Mouse (Mus musculus): ENCODE data around the gene Phactr2.
"Not testable (repeated sequence)": the region's sequence is repeated elsewhere in the genome, so short reads cannot be mapped to it uniquely, and the experiment has no call there.

Phactr2 gene

DNA sequence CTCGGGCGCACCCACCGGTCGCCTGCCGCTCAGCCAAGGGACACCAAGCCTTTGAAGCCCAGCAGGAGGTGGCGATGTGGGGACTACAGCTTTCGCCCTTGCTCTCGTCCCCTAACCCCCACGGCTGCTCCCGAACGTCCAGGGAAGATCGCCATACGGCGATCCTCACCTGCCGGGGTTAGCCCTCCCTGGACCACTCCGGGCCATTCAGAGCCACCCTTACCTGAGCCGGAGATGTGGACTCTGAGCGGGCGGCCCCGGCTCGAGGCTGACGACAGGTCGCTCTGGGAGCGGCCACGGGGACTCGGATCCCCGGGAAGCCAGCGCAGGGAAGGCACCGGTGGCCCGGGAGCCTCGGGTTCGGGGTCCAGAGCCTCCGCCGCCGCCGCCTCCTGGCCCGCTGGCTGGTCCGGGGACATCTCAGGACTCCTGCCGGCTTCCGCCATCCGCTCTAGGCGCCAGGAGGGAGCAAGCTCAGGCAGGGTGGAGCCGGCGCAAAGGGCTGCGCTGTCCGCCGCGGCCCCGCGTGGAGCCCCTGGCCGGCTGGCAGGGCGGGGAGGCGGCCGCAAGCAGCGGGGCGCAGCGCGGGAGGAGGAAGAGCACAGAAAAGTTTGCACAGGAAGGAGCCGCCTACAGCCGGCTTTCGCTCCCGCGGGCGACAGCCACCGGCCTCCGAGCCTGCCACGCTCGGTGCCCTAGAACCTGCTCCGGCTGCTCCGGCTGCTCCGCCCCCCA lies at the start of gene Phactr2:
Gene Phactr2 (minus strand): TSS at position 580 of the 735 bp plus-strand sequence.
- DNase-seq, result peak; percentile 8

DNA sequence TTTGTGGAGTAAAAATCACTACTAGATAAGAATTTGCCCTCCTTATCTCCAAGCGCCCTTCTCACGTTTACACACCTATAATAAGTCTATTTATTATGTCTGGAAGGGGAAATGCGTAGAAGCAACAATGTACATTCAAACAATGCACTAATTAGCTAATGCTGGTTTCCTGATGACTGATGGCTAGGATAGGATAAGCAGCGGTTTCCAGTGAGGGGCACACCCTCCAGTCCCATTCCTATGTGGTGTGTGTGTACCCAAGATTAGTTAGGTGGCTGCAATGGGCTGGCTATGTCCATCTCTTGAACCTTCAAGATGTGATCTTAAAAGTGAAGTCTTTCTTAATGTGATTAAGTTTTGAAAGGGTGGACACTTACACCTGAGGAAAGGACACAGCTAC lies 47.6 kb upstream of the Phactr2 start:
- DNase-seq, result no peak

DNA sequence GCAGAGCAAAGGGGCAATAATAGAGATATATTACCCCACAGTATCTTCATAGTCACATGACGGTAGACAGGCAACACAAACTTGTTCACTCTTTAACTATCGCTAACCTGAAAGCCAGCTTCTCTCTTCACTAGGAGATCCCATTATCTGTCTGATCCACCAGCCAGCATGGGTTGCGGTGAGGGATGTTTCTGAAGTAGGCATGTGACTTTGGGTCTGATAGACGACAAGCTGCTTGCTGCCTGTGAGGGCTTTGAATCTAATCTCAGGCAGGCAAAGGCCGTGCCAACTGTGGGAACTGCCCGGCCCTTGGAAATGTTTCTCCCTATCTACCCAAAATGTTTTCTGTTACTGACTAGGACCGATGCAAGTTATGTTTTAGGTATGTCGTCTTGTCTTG lies 28.2 kb upstream of the Phactr2 start:
- DNase-seq, result no peak

DNA sequence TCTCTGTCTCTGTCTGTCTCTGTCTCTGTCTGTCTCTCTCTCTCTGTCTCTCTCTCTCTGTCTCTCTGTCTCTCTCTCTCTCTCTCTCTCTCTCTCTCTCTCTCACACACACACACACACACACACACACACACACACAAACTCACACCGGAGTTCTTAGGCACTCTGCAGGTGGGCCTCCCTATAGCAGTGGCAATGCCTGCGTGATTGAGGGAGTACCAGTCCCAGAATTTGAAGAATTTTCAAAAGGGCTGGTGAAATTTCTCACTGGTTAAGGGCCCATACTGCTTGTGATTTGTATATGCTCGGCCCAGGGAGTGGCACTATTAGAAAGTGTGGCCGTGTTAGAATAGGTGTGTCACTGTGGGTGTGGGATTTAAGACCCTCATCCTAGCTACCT lies 27.3 kb upstream of the Phactr2 start:
- peak; percentile 9 for DNase-seq

DNA sequence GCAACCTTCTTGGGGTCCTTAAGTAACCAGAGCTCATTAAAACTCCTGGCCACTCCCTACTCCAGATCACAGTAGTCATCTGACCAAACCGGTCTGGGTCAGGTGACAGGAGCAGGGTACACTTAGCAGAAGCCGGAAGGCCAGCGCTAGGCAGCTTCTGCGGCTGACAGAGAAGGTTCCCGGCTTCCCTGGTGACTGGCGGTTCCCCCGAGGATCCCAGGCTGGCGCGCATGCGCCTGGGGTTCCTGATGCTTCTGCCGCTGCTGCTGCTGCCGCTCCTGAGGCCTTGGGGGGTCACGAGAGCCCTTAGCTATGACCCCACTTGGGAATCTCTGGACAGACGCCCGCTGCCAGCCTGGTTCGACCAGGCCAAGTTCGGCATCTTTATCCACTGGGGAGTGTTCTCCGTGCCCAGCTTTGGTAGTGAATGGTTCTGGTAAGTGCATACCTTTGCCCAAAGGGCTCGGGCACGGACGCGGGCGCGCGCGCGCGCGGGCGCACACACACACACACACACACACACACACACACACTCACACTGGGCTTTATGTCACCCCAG lies 26.8 kb upstream of the Phactr2 start:
- peak; percentile 82 for DNase-seq

DNA sequence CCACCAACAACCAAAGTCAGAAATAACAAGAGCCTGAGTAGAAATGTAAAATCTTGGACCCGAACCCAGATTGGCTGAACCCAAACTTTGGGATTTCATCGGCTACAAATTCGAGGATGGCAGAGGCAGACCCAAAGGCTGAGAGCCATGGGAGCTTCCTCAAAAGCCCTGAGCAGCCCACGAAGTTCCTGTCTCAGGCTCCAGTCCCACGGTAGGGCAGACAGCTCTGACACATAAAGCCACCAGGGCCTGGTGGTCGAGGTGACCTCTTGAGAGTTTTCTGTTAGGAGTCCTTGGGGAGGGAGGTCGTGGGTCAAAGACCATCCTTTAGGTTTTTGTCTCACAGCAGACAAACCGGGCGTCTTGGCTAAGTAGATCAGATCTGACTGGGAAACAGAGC lies 26.3 kb upstream of the Phactr2 start:
- peak; percentile 6 for DNase-seq

DNA sequence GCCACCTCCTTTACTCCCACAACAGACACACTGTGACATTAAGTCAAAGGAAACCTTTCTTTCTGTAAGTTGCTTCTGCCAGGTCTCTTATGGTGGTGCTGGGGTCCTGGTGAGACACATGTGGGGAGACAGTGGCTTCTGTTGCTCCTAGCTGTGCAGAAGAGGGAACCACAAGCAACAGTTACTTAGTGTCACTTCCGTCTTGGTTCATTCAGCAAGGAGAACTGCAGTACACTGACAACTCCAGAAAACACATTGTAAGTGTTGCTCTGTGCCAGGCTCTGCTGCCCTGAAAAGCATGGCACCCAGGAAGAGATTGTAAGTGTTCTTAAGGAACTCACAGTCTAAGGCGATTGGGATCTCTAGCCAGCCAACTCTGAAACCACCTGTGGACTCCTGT lies 25.1 kb upstream of the Phactr2 start, which contains the start of gene Fuca2:
Gene Fuca2 (plus strand): TSS at position 210 of the 400 bp plus-strand sequence.
- no peak for DNase-seq

DNA sequence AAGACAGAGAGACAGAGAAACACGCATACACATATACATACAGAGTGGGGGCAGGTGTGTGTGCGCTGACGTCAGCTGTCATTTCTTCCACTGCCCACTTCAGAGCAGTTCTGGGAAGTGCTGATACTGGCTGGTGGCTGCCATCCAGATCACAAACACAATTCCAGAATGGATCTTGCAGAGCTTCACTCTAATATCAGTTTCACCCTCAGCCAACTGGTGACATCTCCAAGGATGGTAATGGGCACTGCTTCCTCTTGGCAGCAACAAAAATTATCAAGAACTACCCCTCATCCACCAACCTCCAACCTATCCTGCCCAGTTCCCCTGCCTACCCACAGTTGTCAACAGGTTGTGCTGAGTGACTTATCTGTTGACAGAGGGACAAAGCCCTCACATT lies 22.1 kb upstream of the Phactr2 start:
- DNase-seq, result no peak

DNA sequence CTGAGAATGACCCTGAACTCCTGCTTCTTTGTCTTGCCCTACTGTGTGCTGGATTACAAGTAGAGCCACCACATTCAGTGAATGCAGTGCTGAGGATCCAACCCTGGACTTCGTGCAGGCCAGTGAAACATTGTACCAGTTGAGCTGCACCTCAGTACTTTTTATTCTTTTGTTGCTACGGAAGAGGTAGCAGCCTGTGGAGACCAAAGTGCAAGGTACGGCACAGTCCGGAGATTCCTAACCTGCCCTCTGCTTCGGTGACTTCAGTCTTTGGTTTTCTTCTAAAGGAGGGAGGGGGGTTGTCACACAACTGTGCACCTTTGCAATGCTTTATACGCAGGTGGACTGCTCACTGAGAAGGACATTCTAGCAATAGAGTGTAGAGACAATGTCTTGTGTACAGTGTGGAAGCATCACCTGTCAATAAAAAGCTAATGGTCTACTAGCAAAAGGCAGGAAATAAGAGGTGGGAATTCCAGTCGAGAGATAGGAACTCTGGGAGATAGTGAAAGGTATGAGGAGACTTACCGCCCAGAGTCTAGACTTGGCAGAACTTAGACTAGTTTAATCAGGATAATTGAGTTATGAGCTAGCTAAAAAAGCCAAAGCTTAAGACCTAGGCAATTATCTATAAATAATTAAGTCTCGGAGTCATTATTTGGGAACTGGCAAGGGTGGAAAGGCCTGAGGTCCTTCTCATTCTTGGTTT lies 19.9 kb upstream of the Phactr2 start:
- no peak for DNase-seq

DNA sequence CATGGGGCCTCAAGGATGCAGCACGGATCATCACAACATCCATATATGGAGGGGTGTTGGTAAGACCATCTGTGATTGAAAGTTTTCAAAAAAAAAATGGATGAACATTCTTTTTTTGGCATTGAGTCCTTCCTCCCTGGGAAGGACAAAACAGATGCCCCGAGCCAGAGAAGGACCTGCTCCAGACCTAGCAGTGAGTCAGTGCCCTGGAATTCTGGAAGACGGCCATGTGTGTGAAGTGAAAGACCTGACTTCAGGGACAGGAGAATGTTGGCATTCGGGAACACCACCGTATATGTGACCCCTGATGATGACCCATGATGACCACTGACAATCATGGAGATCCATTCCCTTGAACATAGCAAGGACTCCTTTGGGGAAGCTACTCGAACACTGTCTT lies 15.5 kb upstream of the Phactr2 start:
- no peak for DNase-seq

DNA sequence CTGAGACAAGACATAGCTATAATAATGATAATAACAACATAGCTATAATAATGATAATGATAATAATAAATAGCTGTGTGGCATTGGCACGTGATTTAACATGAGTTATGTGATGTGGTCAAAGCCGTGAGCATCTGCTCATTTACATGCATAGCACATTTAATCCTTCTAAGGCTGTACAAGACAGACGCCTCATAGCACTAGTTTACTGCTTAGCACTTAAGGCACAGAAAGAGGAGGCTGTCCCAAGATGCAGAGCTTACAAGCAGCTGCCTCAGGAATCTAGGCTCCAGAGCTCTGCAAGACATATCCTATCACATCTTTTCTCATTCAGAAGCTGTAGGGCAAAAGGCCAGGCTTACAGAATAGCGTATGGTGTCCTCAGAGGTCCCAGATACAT lies 11.7 kb upstream of the Phactr2 start:
- DNase-seq, result no peak

DNA sequence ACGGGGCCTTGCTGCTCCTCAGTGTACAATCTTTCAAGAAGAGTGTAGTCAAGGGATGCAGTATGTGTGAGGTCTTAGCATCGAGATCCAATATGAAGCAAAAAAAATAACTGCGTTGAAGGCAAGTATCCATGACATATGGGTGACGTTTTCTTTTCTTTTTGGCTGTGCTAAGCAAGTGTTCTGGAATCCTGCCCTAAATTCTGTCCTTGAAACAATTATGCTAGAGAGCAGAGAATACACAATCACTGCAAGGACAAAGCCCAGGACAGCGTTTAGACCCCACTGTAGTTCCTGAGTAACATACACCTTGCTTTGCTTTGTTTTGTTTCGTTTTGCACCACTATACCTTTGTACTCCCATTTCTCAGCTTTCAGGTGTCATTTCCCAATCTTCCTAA lies 5.1 kb upstream of the Phactr2 start:
- DNase-seq, result no peak

DNA sequence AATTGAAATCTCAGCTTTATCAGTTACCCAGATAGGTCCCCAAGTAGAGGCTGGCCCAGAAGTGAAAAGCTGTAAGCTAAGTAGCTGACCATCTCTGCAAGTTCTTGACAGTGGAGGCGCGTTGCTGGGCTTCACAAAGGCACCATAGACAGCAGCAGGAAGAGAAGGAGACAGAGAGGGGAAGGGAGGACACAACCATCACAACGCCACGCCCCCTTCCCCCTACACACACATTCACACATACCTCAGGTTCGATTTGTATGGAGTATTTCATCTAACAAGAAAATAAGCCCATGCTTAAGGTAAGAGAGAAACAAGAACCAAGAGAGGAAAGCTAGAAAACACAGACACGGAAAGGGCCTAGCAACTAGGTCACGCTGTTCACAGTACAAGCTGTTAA lies 909 bp upstream of the Phactr2 start:
- DNase-seq, result no peak

DNA sequence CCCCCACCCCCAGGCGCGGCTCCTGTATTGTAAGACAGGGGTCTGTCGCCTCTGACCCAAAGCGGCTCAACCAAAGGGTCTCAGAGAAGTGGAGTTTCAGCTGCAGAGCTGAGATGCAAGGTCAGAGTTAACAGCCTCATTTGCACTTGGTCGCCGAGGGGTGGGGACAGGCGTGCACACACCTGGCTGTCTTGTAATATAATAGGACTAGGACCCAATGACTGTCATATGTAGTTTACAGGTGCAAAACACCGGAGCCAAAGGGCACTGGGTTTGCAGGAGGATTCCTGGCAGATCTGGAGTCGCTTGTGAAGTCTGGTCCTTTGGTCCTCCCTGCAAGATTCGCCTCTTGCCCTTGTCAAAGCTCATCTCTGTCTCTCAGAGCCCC lies 350 bp upstream of the Phactr2 start:
- DNase-seq, result no peak

DNA sequence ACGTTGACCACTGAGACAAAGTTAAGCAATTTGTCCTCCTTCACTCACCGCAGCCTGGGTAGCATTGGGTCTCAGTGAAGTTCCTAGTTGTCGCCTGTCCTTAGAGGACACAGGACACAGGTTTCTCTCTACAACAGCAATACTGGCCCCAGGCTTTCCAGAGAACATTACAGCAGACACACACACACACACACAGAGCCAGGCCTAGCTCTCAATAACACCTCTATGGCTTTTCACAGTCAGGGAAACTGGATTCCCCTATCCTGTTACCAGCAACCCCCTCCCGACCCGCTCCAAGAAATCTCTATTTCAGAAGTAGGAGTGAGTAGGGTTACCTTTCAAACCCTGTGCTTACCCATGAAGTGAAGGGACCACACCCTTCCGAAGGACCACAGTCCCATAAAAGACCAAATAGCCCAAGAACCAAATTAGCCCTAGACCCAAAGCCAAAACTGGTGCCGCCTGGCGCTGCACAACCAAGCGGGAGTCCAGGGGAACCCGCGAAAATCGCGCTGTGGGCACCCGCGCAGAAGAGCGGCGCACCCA lies 852 bp downstream of the Phactr2 start:
- DNase-seq, result no peak

DNA sequence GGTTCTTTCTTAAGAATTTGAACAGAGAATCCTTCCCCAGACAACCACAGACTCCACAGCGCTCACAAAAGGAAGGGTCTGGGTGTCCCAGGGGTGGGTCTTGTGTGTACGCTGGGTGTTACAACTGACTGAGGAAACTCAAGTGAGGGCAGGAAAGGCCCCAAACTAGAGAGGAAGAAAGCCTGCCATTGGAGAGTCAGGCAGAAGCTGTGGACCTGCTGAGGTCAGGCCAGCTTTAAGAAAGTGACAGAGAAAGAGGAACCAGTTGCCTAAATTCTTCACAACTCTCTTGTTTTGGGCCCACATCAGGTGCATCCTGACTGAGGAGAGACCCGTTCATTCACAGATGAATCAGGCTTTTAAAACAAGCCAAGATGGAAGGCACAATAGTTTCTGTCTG lies 4.0 kb downstream of the Phactr2 start:
- no peak for DNase-seq

DNA sequence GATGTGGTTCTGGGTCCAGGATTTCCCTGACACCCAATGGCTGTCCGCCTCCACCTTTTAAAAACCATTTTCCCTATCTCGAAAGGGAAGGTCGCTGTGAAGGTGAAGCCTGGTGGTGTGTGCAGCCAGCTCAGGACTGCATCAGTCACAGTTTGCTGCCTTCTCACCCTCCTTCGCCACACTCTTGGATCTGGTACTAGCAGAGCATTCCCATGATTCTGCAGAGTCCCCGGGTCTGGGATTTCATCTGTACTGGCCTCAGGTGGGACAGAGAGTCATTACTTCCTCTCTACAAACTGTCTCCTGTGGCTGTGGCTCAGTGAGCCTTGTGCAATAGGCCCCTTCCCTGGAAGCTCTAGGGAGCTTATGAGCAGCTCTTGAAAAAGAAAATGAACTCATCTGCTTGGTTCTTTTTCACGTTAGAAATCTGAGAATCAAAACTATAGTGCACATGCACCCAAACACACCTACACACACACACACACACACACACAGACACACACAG lies 6.1 kb downstream of the Phactr2 start:
- not testable (repeated sequence) for DNase-seq

DNA sequence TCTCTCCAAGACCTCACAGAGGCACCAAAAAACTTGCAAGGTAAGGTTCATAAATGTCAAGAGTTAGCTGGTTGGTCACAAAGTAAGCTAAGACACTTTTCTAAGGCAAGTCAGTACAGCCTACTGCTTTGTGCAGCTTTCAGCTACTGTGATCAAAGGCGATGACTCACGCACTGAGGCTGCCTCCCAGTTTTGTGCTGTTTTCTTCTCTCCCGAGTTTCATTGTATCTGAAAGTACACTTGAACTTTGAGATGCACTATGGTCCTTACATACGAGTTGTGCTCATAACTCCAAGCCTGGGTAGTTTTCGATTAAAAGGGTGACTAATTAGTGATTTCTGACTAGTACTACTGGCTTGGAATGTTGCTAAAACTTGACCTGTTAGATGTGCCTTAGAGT lies 7.3 kb downstream of the Phactr2 start:
- no peak for DNase-seq

DNA sequence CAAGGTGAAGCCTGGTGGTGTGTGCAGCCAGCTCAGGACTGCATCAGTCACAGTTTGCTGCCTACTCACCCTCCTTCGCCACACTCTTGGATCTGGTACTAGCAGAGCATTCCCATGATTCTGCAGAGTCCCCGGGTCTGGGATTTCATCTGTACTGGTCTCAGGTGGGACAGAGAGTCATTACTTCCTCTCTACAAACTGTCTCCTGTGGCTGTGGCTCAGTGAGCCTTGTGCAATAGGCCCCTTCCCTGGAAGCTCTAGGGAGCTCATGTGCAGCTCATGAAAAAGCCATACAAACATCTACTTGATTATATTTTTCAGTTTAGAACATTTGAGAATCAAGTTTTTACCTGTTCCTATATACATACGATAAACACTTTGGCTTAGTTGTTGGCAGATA lies 9.9 kb downstream of the Phactr2 start:
- DNase-seq, result not testable (repeated sequence)

DNA sequence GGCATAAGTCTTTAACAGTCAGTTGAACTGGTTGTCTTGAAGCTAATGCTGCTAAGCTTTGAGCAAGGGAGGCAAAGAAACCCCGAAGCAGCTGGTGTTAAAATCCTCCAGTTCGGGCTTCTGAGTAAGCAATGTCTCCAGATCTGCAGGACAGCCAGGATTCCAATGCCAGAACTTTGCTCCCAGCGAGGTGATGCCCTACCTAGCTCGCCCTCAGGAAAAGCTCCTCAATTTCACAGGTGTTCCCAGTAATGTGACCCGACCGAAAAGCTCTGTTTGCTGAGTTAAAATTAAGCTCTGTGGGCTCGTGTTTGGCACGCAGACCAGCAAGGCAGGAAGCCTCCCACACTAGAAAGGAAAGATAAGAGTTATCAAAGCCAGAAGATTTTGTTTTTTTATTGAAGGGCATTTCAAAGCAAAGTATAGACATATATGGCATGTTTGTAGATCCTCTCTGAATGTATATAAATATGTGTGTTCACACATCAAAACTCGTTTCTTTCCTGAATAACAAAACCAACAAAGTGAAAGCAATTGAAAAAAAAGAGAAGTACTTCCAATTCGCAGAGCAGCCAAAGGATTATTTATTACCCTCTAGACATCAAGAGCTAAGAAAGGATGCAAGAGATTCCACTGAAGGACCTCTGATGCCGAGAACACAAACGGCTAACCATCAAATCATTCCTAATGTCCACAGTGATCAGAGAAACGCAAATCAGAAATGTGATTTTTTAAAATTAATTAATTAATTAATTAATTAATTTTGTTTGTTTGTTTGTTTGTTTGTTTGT lies 20.8 kb downstream of the Phactr2 start:
- no peak for DNase-seq

DNA sequence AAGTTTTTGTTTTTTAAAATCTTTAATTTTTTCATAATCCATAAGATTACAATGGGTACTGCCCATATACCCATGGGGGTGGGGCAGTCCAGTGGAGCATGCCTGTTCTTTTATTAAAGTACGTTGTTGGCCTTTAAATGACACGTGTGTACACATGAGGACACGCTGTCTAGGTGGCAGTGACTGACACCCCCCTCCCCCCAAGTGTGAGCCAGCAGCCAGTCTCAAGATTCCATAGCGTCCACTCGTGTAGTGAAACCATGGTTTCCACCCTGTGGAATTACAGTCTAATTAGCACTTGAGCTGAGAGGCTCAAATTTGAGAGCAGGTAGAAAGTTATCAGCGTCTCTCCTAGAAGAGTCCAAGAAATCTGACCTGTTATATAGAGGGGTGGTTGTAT lies 22.6 kb downstream of the Phactr2 start:
- no peak for DNase-seq

DNA sequence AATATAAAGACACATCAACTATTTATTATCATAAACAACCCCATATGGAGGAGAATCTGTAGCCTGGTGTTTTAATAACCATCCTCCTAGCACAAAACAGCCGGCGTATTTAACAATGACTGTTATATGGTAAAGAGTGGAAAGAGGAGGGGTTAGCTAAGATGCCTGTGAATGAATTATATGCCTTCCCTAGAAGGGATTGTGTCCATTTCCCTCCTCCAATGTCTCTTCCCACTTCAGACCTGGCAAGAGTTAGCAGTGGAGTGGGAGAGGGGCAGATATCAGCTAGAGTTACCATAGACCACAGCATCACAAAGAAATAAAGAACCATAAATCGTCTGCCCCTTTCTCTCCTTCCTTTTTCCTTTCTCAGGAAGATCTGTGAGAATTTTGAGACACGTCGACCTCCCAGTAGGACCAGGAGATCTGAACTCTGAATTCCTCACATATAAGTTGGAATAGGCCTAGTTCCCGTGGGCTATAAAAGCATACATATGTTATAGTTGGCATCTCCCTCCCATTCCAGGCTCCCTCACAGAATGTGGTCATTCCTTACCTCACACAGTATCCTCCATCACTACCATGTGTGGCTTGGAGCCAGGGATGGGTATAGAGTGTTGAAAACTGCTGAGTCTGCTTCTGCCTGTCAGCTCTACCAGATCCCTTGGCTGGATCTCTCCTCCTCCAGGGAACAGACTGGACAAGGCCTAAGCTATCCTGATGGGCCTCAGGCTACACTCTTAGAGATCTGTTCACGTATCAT lies 25.7 kb downstream of the Phactr2 start:
- DNase-seq, result no peak
